Mouse (Mus musculus) liver, embryonic 11.5 days (tissue): Measurements from ENCODE around the gene Vmac. TPM values are rescaled to one million over a fixed set of nuclear protein-coding genes. Genes with fewer than 3 reads are reported as not detected.

ENCODE experiments used
- ATAC-seq: fragments of 200-750 bp; cut with Nextera tagmentation; replicated peaks from 2 replicates; pipeline ENCODE4 v1.8.0; 2017; ENCODE audit warnings: moderate number of reproducible peaks, mild to moderate bottlenecking, moderate TSS enrichment, moderate library complexity; ENCODE audit not compliant: low FRiP score
- DNase-seq: peaks from one replicate; pipeline ENCODE4 v3.0.0-alpha.2; 2017; ENCODE audit warnings: low spot score
- H3K27ac ChIP-seq: fragments of 300-500 bp; sonication (generic); 2 replicates; pipeline ENCODE4 v1.5.1; 2014; ENCODE audit warnings: mild to moderate bottlenecking, low read depth, low read length, control low read depth
- H3K27me3 ChIP-seq: fragments of 300-500 bp; sonication (generic); replicated peaks from 2 replicates; pipeline ENCODE4 v1.6.1; 2014; ENCODE audit warnings: low read length, mixed read lengths; ENCODE audit not compliant: control insufficient read depth, insufficient read depth
- H3K36me3 ChIP-seq: fragments of 300-500 bp; sonication (generic); 2 replicates; pipeline ENCODE4 v1.6.1; 2014; ENCODE audit warnings: mild to moderate bottlenecking, low read length, moderate library complexity, mixed read lengths; ENCODE audit not compliant: control insufficient read depth, insufficient read depth
- H3K4me1 ChIP-seq: fragments of 300-500 bp; sonication (generic); replicated peaks from 2 replicates; pipeline ENCODE4 v1.6.1; 2014; ENCODE audit warnings: low read length, mixed read lengths; ENCODE audit not compliant: control insufficient read depth, insufficient read depth
- H3K4me2 ChIP-seq: fragments of 300-500 bp; sonication (generic); 2 replicates; pipeline ENCODE4 v1.6.1; 2014; ENCODE audit warnings: mild to moderate bottlenecking, control low read depth, moderate library complexity
- H3K4me3 ChIP-seq: fragments of 300-500 bp; sonication (generic); 2 replicates; pipeline ENCODE4 v1.5.1; 2014; ENCODE audit warnings: low read depth, low read length, control low read depth
- H3K9ac ChIP-seq: fragments of 300-500 bp; sonication (generic); 2 replicates; pipeline ENCODE4 v1.6.1; 2014; ENCODE audit warnings: low read depth, low read length, control low read depth
- H3K9me3 ChIP-seq: fragments of 300-500 bp; sonication (generic); 2 replicates; pipeline ENCODE4 v1.6.1; 2016; ENCODE audit warnings: low read length, inconsistent platforms, mixed read lengths; ENCODE audit not compliant: control insufficient read depth
- WGBS: fragments of 180-500 bp; shearing (Covaris S2); extraction: QIAGEN DNeasy Blood & Tissue Kit; methylation state at CpG from one replicate; pipeline ENCODE4 v1.1.7; 2014; 5-methylcytosine and 5-hydroxymethylcytosine counted together
- polyA plus RNA-seq: library from polyadenylated mRNA; unstranded; fragments of >200 nt; fragmentation: Nextera tagmentation; extraction: Ambion mirVana; gene quantifications from 2 replicates; pipeline ENCODE4 v1.2.1, GENCODE M21; 2014

The Vmac gene
- 9.1 and 10.7 TPM in 2 replicates for polyA plus RNA-seq

- under 1% methylated on average over 59 of the region's 59 CpGs for WGBS
- Histone ChIP-seq H3K4me3 (peak within 1 kb of the TSS; percentile 70), H3K4me1 (peaks cover 16% of the 10 kb centered on the region), H3K36me3 (peaks cover 12% of the 10 kb centered on the region), H3K9me3 (no peaks in the 10 kb centered on the region), H3K4me2 (peak within 1 kb of the TSS; percentile 80), H3K9ac (peak within 1 kb of the TSS; percentile 72), H3K27ac (peak within 1 kb of the TSS; percentile 57), H3K27me3 (no peaks in the 10 kb centered on the region)
- peak; percentile 76 for ATAC-seq
- DNase-seq: peak; percentile 97
Observed at GRCm38 (mm10) chr17:56717363-56718058, at the start of gene Vmac, which contains the start of gene Ndufa11. Vmac (minus strand) TSS chr17:56718022. Ndufa11 (plus strand) TSS chr17:56717767.

GRCm38 (mm10) chr17:56766631-56767405 is 49.0 kb upstream of the Vmac start:
- no peak for ATAC-seq
- H3K27me3 ChIP-seq: no peaks in the 10 kb centered on the region
- H3K4me1 ChIP-seq: peaks cover 21% of the 10 kb centered on the region
- H3K4me2 ChIP-seq: no peak overlapping the region
- no peak overlapping the region for H3K9ac ChIP-seq
- H3K27ac ChIP-seq: no peak overlapping the region
- no peak for DNase-seq
- peaks cover 26% of the 10 kb centered on the region for H3K36me3 ChIP-seq
- H3K4me3 ChIP-seq: no peak overlapping the region
- H3K9me3 ChIP-seq: no peaks in the 10 kb centered on the region
- WGBS: 94% methylated on average over 27 of the region's 27 CpGs

DNA sequence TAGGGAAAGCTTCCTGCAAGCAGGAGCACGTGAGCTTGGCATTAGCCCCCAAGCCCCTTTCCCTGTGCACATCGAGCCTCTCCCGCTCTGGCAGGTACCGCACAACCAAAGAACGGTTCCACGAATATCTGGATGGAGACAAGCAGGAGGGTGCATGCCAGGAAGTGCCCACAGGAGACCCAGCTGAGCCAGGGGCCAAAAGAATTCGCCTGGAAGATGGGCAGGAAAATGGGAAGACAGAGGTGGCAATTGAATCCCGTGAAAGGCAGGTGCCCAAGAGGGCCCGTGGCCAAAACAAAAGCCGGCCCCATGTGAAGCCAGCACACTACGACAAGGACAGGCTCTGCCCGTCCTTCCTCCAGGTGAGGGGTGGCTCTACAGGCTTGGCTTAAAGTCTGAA is 47.6 kb upstream of the Vmac start:
- DNase-seq (no peak), ATAC-seq (no peak)
- Histone ChIP-seq H3K4me2 (peak overlapping the region; percentile 94), H3K4me3 (peak overlapping the region; percentile 84), H3K27ac (peak overlapping the region; percentile 91), H3K27me3 (no peaks in the 10 kb centered on the region), H3K9ac (peak overlapping the region; percentile 94), H3K36me3 (peaks cover 23% of the 10 kb centered on the region), H3K4me1 (peaks cover 26% of the 10 kb centered on the region), H3K9me3 (no peaks in the 10 kb centered on the region)
- WGBS: 45% methylated on average over 12 of the region's 12 CpGs

DNA sequence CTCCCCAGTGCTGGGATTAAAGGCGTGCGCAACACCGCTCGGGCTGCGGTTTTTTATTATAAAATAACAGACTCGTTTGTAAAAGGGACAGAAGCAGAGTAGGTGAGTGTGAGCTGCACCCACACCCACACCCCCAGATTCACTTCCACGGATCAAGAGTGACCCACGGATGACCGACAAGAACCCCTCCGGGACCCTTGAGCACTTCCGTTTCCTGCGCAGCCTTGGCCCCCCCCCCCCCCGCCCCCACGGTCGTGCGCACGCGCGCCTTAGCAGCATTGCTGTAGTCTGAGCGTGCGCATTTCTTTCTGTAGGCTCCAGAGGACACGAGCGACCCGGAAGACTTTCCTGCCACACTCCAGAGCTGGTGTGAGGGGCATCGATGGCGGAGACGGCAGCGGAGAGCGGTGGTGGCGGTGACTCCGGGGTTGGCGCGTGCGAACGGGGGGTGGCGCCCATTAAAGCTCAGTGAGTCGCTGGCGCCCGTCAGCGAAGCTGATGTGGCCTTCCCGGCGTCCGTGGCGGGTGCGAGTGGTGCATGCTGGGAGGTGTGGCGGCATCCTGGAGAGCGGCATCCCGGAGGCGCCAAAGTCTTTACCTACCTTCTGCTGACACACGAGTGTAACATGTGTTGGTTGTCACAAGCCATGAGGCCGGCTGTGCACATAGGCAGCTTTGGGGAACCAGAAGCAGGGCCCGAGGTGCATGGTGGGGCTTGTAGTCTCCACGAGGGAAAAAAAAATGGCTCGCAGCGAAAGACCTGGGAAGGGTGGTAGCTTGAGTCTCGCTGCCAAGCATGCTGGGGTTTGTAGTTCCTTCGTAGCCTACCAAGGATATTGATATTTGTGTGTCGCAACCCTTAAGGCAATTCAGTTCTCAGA is 46.9 kb upstream of the Vmac start, which contains the start of gene Dus3l:
Dus3l (plus strand) TSS at position 284 of the 881 bp plus-strand sequence.
- H3K4me3 ChIP-seq: peak within 1 kb of the TSS; percentile 84
- ATAC-seq (peak; percentile 68), DNase-seq (peak; percentile 94)
- peak within 1 kb of the TSS; percentile 91 for H3K27ac ChIP-seq
- peak within 1 kb of the TSS; percentile 94 for H3K9ac ChIP-seq
- H3K9me3 ChIP-seq: no peaks in the 10 kb centered on the region
- peaks cover 26% of the 10 kb centered on the region for H3K4me1 ChIP-seq
- WGBS: under 1% methylated on average over 57 of the region's 58 CpGs
- no peaks in the 10 kb centered on the region for H3K27me3 ChIP-seq
- H3K4me2 ChIP-seq: peak within 1 kb of the TSS; percentile 94
- peaks cover 23% of the 10 kb centered on the region for H3K36me3 ChIP-seq

- H3K4me1 ChIP-seq: peaks cover 30% of the 10 kb centered on the region
- no peaks in the 10 kb centered on the region for H3K9me3 ChIP-seq
- DNase-seq (no peak), ATAC-seq (no peak)
- peaks cover 18% of the 10 kb centered on the region for H3K36me3 ChIP-seq
- H3K27ac ChIP-seq: peak overlapping the region; percentile 91
- no peaks in the 10 kb centered on the region for H3K27me3 ChIP-seq
- H3K4me2 ChIP-seq: peak overlapping the region; percentile 94
- peak overlapping the region; percentile 84 for H3K4me3 ChIP-seq
- 55% methylated on average over 8 of the region's 8 CpGs for whole genome bisulfite sequencing
- peak overlapping the region; percentile 94; the same call in 1 of the 2 replicates for H3K9ac ChIP-seq
Observed at GRCm38 (mm10) chr17:56763741-56764250, 46.0 kb upstream of the Vmac start.

DNA sequence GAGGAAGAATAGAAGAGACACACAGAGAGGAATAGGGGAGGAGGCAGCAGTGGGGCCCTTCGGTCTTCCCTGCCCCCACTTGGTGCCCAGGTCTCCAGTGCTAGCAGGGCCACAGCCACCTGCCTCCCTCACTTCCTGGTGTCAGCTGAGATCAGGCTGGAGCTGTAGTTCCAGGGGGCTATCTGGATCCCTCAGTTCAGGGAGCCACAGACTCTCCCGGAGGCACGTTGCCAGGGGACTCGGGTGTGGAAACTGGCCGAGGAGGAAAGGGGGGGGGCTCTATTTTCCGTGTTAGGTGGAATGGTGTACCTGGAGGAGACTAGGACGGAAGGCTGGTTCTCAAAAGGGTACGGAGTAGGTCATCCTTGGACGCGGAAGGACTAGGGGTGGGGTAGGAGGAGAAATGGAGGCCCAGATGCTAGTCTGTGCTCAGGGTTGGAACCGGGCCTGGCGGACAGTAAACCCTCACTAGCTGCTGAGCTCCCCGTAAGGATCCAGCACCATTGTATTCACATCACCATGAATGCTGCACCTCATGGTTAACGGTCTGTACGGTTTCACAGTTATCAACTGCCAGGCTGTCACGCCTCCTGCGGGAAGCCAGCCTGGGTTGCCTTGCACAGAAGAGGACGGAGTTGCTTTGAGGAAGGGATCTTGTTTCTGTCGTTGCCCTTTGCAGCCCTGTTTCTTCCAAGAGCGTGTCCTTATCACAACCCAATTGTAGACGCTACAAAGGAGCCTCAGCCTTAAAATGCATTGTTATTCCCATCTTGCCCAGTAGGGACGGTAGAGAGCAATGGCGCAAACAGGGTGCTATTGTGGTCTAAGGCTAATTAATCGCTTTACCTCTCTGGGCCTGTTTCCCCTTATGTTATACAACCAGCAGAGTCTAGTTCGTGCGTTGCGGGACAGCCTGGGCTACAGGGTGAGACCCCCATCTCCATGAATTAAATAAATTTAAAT is 45.2 kb upstream of the Vmac start:
- Histone ChIP-seq H3K4me2 (peak overlapping the region; percentile 83), H3K4me1 (peaks cover 30% of the 10 kb centered on the region), H3K9ac (peak overlapping the region; percentile 66), H3K36me3 (peaks cover 10% of the 10 kb centered on the region), H3K27ac (peak overlapping the region; percentile 91), H3K9me3 (no peaks in the 10 kb centered on the region), H3K4me3 (peak overlapping the region; percentile 50; the same call in 1 of the 2 replicates), H3K27me3 (no peaks in the 10 kb centered on the region)
- peak; percentile 13 for ATAC-seq
- DNase-seq: peak; percentile 68
- 29% methylated on average over 27 of the region's 27 CpGs for WGBS

- Histone ChIP-seq H3K9me3 (no peaks in the 10 kb centered on the region), H3K4me3 (peak overlapping the region; percentile 50), H3K27ac (peak overlapping the region; percentile 91), H3K4me2 (peak overlapping the region; percentile 83), H3K9ac (peak overlapping the region; percentile 66), H3K36me3 (peaks cover 3% of the 10 kb centered on the region; the same call in 1 of the 2 replicates), H3K4me1 (peaks cover 40% of the 10 kb centered on the region), H3K27me3 (peaks cover 3% of the 10 kb centered on the region)
- ATAC-seq (peak; percentile 73), DNase-seq (peak; percentile 94)
- WGBS: under 1% methylated on average over 28 of the region's 28 CpGs
Observed at GRCm38 (mm10) chr17:56761991-56762410, 44.2 kb upstream of the Vmac start.
